Mouse (Mus musculus) adrenal gland, postnatal 10 days (tissue): ENCODE data around the gene Krtap29-1. TPM values are rescaled to one million over a fixed set of nuclear protein-coding genes. Genes with fewer than 3 reads are reported as not detected.

Experiments used
- DNase-seq: peaks from one replicate; pipeline ENCODE4 v3.0.0; 2021; ENCODE audit warnings: mixed read lengths
- total RNA-seq, 2 experiments: library from RNA; stranded (reverse); gene quantifications; 2 replicates each; pipeline ENCODE4 v1.2.3; 2021

The Krtap29-1 gene
- total RNA-seq, 2 experiments from 2014 or later: not detected

DNA sequence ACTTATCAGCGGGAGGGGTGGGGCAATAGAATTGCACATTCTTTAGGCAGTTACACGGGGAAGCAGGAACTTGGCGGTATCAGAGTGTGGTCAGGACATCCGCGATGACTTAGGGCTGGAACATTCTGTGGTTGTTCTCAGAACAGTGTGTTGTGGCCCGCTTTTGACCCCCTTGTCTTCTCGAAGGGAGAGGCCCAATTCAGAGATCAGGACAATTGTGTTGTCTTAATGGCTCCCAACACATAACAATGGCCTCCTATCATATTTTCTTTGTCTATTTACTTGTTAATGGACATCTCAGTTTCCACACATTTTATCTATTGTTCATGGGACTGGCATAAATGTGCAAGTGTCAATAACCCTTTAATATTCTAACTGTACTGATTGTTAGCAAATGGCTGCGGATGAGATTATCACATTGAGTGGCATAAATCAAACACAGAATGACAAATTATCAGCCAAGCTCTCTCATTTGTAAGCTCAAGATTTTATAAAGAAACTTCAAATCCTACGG, 41.0 kb downstream of the Krtap29-1 start:
- no peak for DNase-seq

DNA sequence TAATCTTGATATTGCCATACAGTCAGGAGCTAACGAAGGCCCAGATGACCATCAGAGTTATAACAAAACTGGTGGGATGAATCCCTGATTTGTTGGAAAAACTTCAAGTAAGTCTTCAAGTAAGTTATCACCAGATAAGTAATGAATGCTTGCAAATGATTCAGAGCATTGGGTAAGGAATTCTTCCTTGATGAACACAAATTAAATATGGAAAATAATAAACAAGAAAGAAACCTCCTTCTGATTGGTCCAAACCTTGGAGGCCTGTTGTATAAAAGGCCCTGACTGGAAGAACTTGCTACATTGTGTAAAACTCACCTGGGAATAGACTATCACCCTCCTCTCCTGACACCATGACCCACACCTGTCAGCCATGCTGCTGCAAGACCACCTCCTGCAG, 42.9 kb downstream of the Krtap29-1 start, which contains the start of gene Krtap31-2:
Gene Krtap31-2, plus strand, starts transcription at position 301 of the 400 bp plus-strand sequence.
- DNase-seq: no peak

Other genes with a start within 250 kb of the Krtap29-1 start
- not detected for gene Gm14180, start 244.8 kb downstream of the Krtap29-1 start, total RNA-seq
- not detected for gene Gm11595, start 206.1 kb downstream of the Krtap29-1 start, total RNA-seq
- gene Krtap4-8, start 198.3 kb downstream of the Krtap29-1 start, total RNA-seq: not detected
- gene Krtap4-9, start 193.9 kb downstream of the Krtap29-1 start, total RNA-seq: not detected
- gene Gm11596, start 185.6 kb downstream of the Krtap29-1 start, total RNA-seq: not detected
- not detected for gene Gm11569, start 180.1 kb downstream of the Krtap29-1 start, total RNA-seq
- gene Gm11554, start 174.6 kb downstream of the Krtap29-1 start, total RNA-seq: not detected
- not detected for gene Krtap4-13, start 169.2 kb downstream of the Krtap29-1 start, total RNA-seq
- gene Gm11564, start 163.4 kb downstream of the Krtap29-1 start, total RNA-seq: not detected
- not detected for gene 2300003K06Rik, start 141.0 kb downstream of the Krtap29-1 start, total RNA-seq
- not detected for gene Krtap4-16, start 127.4 kb downstream of the Krtap29-1 start, total RNA-seq
- not detected for gene Gm11568, start 121.1 kb downstream of the Krtap29-1 start, total RNA-seq
- not detected for gene Gm11559, start 114.6 kb downstream of the Krtap29-1 start, total RNA-seq
- gene Krtap9-1, start 105.7 kb downstream of the Krtap29-1 start, total RNA-seq: not detected
- gene Gm11567, start 99.9 kb downstream of the Krtap29-1 start, total RNA-seq: not detected
- not detected for gene Krtap31-1, start 71.1 kb downstream of the Krtap29-1 start, total RNA-seq
- not detected for gene Gm11565, start 64.3 kb downstream of the Krtap29-1 start, total RNA-seq
- gene Krtap31-2, start 42.8 kb downstream of the Krtap29-1 start, total RNA-seq: not detected
- gene Krtap9-5, start 30.6 kb downstream of the Krtap29-1 start, total RNA-seq: not detected
- not detected for gene Krtap16-1, start 7.5 kb upstream of the Krtap29-1 start, total RNA-seq
- not detected for gene Krtap17-1, start 14.9 kb upstream of the Krtap29-1 start, total RNA-seq
- gene Krt33a, start 37.2 kb upstream of the Krtap29-1 start, total RNA-seq: not detected
- gene Krt33b, start 50.8 kb upstream of the Krtap29-1 start, total RNA-seq: not detected
- not detected for gene Krt34, start 62.5 kb upstream of the Krtap29-1 start, total RNA-seq
- gene Krt31, start 71.5 kb upstream of the Krtap29-1 start, total RNA-seq: not detected
- gene Krt32, start 109.2 kb upstream of the Krtap29-1 start, total RNA-seq: not detected
- gene Krt35, start 117.2 kb upstream of the Krtap29-1 start, total RNA-seq: not detected
- under 1 TPM; 0.21 to 0.51 TPM for gene Krt36, start 126.6 kb upstream of the Krtap29-1 start, total RNA-seq
- not detected for gene Krt13, start 142.5 kb upstream of the Krtap29-1 start, total RNA-seq
- not detected for gene Krt15, start 156.9 kb upstream of the Krtap29-1 start, total RNA-seq
- 10 to 100 TPM in 1 of 2 experiments, 1 to 10 TPM in 1; 9.5 to 11.0 TPM for gene Krt19, start 169.6 kb upstream of the Krtap29-1 start, total RNA-seq
- under 1 TPM in 1 of 2 experiments, not detected in 1; 0.21 TPM for gene Krt9, start 214.2 kb upstream of the Krtap29-1 start, total RNA-seq
- gene Krt14, start 228.5 kb upstream of the Krtap29-1 start, total RNA-seq: 1 to 10 TPM in 1 of 2 experiments, under 1 TPM in 1; 0.45 to 1.2 TPM